Mouse (Mus musculus) left cerebral cortex, adult 8-10 months (tissue): ENCODE data around the gene Dpm1. TPM values are rescaled to one million over a fixed set of nuclear protein-coding genes. Genes with fewer than 3 reads are reported as not detected.

Experiments used
- DNase-seq, 2 experiments: peaks; one replicate each; pipeline ENCODE4 v3.0.0; 2022; ENCODE audit warnings: low spot score in 2 of 2
- total RNA-seq, 4 experiments: library from RNA; stranded (reverse); gene quantifications; 2 replicates each; pipeline ENCODE4 v1.2.4; 2022

Dpm1 gene
- total RNA-seq = 10 to 100 TPM; 44.0 to 64.1 (median 57.8) TPM

DNA sequence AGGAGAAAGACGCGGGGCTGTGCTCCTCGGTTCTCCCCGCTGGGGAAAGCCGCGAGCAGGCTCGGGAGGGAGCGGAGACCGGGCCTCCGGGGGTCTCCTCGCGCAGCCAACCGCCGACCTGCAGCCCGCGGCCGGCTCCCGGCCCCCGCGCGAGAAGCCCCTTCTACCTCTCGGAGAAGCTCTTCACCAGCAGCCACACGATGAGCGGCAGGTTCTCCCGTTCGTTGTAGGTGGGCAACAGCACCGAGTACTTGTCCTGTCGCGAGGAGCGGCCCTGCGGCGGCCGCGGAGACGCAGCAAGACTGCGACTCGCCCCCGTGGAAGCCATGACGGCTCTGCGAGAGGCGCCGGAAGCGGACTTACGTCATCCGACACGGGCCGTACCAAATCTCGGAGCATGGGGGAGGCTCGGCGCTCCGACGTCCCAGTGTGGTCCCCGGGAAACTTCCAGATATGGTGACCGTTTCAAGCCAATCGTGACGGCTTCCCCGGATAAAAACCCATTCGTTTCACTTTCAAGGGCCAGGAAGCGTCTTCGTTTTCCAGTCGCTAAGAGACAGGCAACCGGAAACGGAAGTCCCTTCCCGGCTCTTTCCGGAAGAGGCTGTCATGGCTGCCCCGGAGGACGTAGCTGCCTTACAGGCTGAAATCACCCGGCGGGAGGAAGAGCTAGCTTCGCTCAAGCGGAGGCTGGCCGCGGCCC, at the start of gene Dpm1, which contains the start of the genes Gm20716 and Mocs3:
TSS of gene Dpm1 (minus strand) at position 566 of the 703 bp plus-strand sequence.
TSS of gene Gm20716 (minus strand) at position 339 of the 703 bp plus-strand sequence.
TSS of gene Mocs3 (plus strand) at position 597 of the 703 bp plus-strand sequence.
- peak; percentile 83 to 92 for DNase-seq

DNA sequence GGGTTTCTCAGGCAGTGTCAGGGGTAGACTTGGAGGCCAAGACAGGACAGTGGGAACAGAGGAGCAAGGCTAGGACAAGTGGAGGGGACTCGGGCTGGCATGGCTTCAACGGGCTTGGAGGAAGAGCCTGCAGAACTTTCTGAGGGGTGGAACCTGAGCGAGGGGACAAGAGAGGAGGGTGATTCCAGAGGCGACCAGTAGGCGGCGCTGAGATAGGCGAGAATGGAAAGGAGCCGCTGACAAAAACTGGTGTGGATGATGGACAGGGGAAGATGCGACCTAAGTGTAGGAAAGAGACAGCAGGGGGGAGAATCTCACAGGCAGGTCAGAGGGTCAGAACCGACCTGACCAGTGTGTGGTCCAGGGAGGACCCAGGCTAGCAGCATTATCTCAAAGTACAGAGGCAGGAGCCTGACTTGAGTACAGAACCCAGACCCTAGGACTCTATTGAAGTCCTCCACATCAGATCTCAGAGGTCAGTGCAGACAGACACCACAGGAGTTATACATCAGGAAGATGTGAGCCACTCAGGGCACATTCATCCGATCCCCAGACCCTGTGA, 44.1 kb upstream of the Dpm1 start:
- DNase-seq = peak in 1 of 2 experiments; percentile 76

DNA sequence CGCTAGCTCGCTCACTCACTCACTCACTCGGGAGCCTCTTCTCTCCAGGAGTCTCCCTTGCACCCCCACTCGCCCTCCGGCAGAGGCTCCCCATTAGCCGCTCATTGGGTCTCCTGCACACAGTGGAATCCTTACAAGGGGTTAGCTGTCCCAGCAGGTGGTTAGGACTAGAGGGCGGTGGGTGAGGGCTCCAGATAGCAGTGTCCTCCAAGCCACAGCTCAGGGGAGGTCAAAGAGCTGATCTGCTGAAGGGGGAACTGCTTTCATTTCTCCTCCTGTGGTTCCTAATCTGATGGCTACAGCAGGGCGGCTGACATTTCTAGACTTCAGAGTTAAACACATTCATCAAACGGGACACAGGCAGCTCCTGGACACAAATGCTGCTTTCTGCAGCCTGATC, 43.0 kb upstream of the Dpm1 start:
- DNase-seq = no peak

DNA sequence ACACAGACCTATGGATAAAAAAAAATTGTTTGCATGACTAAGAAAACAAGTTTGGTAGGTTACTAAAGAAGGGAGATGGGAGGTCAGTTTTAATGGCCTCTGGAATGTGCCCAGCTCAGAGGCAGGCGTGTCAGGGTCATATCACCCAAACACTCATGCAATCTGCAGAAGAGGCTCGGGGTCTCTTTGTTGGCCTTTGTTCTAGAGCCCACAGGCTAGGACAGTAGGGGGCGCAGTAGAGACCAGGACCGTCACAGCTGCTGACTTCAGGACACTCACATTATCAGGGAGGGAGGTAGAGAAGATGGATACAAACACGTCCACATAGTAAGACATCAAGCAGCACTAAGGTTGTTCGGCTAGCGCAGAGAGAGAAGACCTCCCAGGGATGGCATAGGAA, 37.6 kb upstream of the Dpm1 start:
- DNase-seq = no peak

DNA sequence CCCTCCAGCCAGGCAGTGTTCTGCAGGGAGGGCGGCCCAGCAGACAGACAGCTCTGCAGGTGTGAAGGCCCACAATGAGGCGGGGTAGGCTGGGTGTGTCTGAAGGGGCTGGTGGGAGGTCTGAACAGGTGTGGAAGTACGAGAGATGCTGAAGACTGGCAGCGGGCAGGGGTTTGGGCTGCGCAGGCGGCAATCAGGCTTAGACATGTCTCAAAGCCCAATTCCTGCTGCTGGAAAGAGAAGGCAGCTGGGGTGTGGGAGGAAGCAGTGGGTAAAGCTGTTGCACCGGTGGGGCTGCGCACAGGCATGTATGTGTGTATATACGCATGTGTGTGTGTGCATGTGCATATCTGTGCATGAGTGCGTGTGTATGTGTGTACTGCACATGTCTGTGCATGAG, 30.5 kb upstream of the Dpm1 start:
- DNase-seq = peak in 1 of 2 experiments; percentile 83

DNA sequence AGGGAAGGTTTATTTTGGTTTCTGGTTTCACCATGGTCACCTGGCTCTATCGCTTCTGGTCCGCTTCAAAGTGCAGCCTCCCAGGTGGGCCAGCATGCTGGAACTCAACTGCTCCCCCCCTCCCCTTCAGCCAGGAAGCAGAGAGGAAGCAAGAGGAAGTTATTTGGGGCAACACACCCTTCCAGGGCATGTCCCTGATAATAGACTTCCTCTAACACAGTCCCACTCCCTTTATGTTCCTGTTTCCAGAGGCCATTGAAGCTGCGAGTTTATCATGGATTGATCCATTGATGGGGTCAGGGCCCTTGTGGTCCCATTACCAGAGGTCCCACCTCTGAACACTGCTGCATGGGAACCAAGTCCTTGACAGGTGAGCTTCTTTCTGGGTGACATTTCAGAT, 29.7 kb upstream of the Dpm1 start:
- no peak for DNase-seq

DNA sequence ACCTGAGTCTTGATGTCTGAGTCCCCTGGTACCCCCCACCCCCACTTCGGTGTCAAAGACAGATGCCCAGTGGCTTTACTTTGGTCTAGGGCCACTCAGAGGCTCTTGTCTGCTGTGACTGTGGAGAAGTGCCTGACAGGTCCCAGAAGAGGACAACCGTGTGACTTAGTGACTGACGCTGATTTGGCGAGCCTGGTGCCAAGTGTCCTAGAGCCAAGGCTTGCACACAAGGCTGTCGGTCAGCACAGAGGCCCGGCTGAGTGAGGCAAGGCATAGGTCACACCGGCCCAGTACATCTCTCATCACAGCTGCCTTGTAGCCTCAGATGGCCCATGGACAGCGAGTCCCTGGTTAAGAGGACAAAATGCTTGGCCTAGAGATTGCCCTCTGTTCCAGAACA, 28.7 kb upstream of the Dpm1 start:
- DNase-seq = no peak

DNA sequence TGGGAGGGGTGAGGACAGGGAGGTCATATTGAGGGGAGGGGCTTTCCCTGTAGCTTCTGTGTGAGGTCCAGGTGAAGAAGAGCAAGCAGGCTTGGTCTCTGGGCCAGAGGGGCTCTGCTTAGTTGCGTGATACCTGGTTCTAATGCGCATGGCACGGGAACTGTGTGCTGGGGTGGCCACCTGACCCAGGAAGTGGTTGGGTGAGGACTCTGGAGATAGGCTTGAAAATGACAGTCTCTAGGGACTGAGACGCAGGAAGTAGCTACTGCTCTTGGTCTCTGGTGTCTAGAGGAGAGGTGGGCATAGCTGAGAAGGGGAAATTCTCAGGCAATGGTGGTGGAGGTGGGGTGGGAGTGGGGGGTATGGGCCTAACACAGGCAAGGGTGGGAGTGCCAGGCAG, 26.8 kb upstream of the Dpm1 start:
- no peak for DNase-seq

DNA sequence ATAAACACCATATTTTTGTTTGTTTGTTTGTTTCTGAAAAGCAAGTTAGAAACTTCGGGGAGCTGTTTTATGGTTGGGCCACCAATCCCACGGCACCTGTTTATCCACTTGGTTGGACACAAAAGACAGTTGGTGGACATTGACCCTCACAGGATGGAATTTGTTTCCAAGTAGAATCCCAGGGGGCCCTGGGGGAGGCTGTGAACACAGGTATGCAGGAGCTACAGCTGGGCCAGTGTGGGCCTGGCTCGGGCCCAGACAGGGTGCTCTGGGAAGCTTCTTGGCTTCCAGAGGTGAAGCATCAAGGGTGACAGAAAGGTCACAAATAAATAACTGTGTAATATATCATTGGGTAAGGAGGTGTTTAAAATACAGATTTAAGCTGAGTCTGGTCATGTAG, 26.1 kb upstream of the Dpm1 start:
- no peak for DNase-seq

DNA sequence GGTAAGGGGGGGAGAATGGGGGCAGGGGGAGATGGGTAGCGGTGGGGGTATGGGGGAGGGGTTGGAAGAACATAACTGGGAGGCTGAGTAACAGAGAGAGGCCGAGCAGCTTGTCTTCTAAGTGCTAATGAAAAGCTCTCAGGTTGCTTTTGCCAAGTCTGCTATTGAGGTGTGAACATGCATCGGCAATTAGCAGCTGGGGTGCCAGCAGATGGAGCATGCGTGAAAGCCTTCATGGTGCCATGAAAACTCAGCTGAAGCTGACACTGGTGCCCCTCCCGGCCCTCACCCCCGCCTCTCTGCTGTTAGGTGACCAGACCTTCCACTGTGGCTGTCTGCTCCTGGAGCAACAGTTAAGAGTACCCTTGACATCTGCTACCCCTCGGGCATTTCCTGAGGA, 23.4 kb upstream of the Dpm1 start:
- peak in 1 of 2 experiments; percentile 59 for DNase-seq

DNA sequence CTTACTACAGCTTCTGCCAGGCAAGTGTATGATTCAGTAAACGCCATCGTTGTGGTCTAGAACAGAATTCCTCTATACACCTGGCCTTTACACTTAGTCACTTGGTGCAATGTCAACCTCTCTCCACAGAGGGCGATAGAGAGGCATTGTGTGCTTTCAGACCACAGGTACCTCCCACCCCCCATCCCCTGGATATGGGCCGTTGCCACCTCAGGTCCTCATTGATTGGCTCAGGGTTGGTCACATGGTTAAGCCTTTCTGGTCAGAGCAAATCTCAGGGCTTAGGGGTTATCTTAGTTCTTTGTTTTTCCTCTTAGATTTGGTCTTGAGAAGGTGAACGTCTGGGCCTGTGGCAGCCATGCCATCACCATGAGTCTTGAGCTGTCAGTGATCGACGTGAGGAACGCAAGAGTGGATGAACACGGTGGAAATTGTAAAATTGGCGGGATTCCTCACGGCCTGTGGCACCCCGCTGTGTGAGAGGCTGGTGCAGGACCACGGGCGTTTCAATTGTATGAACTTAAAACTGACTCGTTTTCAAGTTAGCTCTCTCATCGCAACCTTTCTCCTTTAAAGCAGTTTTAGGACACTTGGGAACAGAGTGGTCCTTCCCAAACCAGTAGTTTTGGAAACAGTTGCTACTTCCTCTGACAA, 22.4 kb upstream of the Dpm1 start:
- no peak for DNase-seq

DNA sequence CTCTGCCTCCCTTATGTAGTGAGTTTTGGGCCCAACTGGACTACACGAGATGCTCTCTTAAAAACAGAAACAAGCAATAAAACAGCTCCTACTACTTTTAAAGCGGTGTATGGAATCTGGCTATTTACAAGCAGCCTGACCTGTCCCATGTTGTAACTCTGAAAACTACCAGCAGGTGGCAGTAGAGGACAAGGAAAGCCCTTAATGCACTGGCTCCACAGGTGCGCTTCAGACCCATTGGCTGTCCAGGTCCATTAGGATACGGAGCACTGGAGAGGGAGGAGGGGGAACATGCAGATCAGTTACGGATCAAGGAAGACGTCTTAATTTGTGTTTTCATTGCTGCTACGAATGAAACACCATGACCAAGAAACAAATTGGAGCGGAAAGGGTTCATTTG, 19.9 kb upstream of the Dpm1 start:
- peak; percentile 71 to 72 for DNase-seq

DNA sequence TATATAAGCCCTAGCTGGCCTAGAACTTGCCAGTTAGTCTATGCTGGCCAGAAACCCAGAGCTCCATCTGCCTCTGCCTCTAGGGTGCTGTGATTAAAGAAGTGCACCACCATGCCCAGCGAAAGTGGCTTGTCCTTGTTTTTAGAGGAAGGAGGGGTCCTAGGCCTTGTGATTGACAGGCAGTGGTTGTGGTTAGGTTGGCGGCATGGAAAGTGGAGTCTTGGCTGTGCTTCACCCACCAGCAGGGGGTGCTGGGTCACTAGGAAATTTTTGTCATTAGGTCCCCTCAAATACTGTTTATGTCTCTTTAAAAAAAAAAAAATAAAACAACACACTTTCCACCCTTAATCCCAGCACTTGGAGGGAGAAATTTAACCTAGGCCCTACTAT, 18.5 kb upstream of the Dpm1 start:
- no peak for DNase-seq

DNA sequence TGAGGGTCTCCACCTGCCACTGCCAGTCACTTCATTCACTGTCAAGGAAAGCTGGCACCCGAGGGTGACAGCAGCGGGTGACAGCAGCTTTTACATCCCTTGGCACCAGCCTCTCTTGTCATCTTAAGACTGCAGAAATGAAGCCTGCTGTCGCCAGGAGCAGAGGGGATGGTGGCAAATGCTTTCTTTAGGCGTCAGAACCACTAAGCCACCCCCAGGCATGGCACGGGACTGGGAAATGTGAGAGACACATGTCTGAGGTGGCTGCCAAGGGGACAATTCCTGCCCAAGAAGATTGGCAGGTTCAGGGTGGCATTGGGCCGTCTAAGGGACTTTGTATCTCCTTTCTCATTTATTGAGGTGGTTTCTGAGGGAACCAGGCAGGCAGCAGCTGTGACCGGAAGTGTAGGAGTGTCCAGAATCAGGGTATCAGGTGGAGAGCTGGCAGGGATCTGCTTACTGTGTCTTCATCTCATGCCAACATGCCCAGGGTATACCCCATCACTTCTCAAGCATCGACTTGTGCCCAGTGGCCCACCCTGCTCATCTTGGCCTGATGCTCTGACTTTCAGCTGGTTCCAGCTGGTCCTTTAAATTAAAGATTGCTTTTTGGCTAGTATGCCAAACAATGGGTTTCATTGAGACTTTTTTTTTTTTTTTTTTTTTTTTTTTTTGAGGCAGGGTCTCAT, 17.9 kb upstream of the Dpm1 start:
- no peak for DNase-seq

DNA sequence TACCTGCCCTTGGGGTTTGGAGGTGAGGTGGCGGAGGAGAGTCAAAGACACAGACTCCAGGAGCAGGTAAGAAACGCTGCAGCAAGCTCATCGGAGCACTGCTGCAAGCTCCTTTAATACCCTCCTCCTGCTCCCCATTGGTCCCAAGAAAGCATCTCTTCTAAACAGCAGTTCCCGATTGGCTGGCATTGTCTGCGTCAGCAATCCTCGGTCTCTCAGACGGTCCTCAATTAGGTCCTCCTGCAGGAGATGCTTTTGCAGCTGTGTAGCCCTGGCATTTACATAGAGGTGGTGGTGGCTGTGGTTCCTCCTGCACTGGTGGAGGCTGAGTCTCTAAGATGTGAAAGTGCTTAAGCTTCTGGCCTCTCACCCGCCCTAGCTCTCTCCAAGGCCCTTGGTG, 15.2 kb upstream of the Dpm1 start:
- no peak for DNase-seq

DNA sequence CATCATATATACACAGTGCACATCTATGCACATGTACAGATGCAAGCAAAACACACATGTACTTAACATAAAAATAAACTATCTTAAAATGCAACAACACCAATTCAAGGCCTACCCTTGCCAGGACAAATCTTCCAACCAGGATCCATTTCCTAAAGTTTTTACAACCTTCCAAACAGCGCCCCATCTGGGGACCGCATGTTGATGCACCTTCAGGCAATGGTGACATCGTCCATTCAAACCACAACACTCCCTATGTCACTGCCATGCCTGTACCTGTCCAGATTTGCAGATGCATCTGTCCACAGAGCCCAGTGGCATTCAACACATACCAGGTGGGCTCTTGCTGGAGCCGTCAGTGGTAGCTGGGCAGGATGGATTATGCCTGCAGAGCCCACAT, 12.9 kb upstream of the Dpm1 start:
- DNase-seq = no peak

DNA sequence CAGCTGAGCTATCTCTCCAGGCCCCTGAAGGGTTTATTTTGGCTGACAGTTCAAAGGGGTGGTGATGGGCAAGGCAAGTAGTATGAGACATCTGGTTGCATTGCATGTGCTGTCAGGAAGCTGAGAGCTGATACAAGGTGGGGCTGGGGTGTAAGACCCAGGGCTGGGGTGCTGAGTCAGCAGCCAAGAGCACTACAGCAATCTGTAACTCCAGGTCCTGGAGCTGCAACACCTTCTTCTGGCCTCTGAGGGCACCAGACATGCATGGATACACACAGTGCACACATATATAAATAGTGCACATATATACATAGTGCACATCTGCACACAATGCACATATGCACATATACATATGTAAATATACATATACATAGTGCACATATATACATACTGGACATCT, 12.4 kb upstream of the Dpm1 start:
- DNase-seq = no peak

DNA sequence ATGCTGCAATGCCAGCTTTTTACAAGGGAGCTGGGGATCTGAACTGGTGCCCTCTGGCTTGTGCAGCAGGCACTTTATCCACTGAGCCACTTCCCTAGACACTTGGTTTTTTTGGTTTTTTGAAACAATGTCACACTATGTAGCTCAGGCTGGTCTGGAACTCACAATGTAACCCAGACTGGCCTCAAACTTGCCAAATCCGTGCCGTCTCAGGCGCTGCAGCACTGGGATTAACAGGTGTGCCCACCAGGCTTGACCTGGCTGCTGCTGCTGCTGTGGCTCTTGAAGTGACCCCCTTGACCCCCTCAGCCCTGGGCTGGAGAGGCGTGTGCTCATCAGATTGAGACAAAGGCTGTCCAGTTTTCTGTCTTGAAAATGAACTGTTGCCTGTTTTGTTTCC, 7.9 kb upstream of the Dpm1 start:
- DNase-seq = no peak

DNA sequence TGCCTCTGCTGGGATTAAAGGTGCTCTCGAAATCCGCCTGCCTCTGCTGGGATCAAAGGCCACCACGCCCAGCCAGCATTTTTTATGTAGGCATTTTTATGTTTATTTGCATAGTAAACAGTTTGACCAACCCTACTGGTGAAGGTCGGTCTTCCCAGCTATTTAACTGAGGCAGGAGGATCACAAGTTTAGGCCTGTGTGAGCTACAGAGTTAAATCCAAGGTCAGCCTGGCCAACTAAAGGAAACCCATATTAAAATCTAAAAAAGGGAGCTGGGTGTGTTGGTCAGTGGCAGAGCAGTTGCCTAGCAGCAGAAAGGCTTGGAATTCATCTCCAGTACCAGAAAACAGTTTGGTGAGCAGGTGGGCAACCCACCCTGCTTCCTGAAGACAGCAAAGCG, 2.9 kb upstream of the Dpm1 start:
- no peak for DNase-seq

DNA sequence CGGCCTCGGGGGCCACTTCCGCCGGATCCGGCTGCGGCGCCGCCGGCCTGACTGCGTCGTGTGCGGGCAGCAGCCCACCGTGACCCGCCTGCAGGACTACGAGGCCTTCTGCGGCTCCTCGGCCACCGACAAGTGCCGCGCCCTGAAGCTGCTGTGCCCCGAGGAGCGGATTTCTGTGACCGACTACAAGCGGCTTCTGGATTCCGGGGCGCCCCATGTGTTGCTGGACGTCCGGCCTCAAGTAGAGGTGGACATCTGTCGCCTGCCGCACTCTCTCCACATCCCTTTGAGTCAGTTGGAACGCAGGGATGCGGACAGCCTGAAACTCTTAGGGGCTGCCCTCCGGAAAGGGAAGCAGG, 1.1 kb upstream of the Dpm1 start:
- DNase-seq = no peak

DNA sequence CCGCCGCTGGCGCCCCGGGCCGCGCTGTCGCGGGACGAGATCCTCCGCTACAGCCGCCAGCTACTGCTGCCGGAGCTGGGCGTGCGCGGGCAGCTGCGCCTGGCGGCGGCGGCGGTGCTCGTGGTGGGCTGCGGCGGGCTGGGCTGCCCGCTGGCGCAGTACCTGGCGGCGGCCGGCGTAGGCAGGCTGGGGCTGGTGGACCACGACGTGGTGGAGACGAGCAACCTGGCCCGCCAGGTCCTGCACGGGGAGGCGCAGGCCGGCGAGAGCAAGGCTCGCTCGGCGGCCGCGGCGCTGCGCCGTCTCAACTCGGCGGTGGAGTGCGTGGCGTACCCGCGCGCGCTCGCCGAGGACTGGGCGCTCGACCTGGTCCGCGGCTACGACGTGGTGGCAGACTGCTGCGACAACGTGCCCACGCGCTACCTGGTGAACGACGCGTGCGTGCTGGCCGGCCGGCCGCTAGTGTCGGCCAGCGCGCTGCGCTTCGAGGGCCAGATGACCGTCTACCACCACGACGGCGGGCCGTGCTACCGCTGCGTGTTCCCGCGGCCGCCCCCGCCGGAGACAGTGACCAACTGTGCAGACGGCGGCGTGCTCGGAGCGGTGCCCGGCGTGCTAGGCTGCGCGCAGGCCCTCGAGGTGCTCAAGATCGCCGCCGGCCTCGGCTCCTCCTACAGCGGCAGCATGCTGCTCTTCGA, 531 bp upstream of the Dpm1 start:
- peak in 1 of 2 experiments; percentile 37 for DNase-seq
